Mouse (Mus musculus): ENCODE measurements at regions not wholly inside any gene's neighbourhood (a gene's known extent, or its start where the extent isn't known, plus 50 kb on each side); places are given as distances from the start of the nearest gene placed in this dataset.

- no peak overlapping the region for H3K9ac ChIP-seq (replicated peaks)
- no peaks in the 10 kb centered on the region for H3K9me3 ChIP-seq (ENCODE audit: control insufficient read depth, low read length)
- H3K27ac ChIP-seq: no peak overlapping the region
- WGBS (ENCODE audit: insufficient replicate concordance): 44% methylated on average over 5 of the region's 5 CpGs
- DNase-seq (ENCODE audit: low read depth in 3 of 3, low spot score in 3 of 3) (no peak), ATAC-seq (ENCODE audit: insufficient read depth) (no peak)
- TF ChIP-seq CTCF (IDR thresholded peaks at IDR 0.05; ENCODE audit: low read depth) (no peak), EP300 (IDR thresholded peaks at IDR 0.05; ENCODE audit: low read depth) (no peak)
- H3K36me3 ChIP-seq (replicated peaks; ENCODE audit: control insufficient read depth, insufficient read depth, low read depth): no peaks in the 10 kb centered on the region
- H3K4me3 ChIP-seq (ENCODE audit: insufficient read depth in 1 of 2, low read depth in 2 of 2, low read length in 2 of 2): no peak overlapping the region
- H3K4me1 ChIP-seq (replicated peaks; ENCODE audit: control insufficient read depth in 2 of 2, insufficient read depth in 2 of 2, low read length in 1 of 2): no peaks in the 10 kb centered on the region
- H3K4me2 ChIP-seq (ENCODE audit: low read depth): no peak overlapping the region
- H3K27me3 ChIP-seq (ENCODE audit: control insufficient read depth, insufficient read depth, low read length): no peaks in the 10 kb centered on the region
These were observed 579.5 kb downstream of the Insc start for GRCm38 (mm10) chr7:115322989-115323388.

GRCm38 (mm10) chr7:115328300-115328699 is 584.8 kb downstream of the Insc start:
- 52% methylated on average over 3 of the region's 3 CpGs for WGBS (ENCODE audit: insufficient replicate concordance)
- no peaks in the 10 kb centered on the region for H3K36me3 ChIP-seq (replicated peaks; ENCODE audit: control insufficient read depth, insufficient read depth, low read depth)
- no peak overlapping the region for H3K27ac ChIP-seq
- H3K4me3 ChIP-seq (ENCODE audit: insufficient read depth in 1 of 2, low read depth in 2 of 2, low read length in 2 of 2): no peak overlapping the region
- no peak overlapping the region for H3K4me2 ChIP-seq (ENCODE audit: low read depth)
- H3K9me3 ChIP-seq (ENCODE audit: control insufficient read depth, low read length): no peaks in the 10 kb centered on the region
- ATAC-seq (ENCODE audit: insufficient read depth) (no peak), DNase-seq (ENCODE audit: low read depth in 3 of 3, low spot score in 3 of 3) (no peak)
- no peak overlapping the region for H3K9ac ChIP-seq (replicated peaks)
- H3K27me3 ChIP-seq (ENCODE audit: control insufficient read depth, insufficient read depth, low read length): no peaks in the 10 kb centered on the region
- H3K4me1 ChIP-seq (replicated peaks; ENCODE audit: control insufficient read depth in 2 of 2, insufficient read depth in 2 of 2, low read length in 1 of 2): no peaks in the 10 kb centered on the region
- TF ChIP-seq EP300 (IDR thresholded peaks at IDR 0.05; ENCODE audit: low read depth) (no peak), CTCF (IDR thresholded peaks at IDR 0.05; ENCODE audit: low read depth) (no peak)

GRCm38 (mm10) chr7:115331698-115332097 is 588.2 kb downstream of the Insc start:
- Histone ChIP-seq H3K4me3 (ENCODE audit: insufficient read depth in 1 of 2, low read depth in 2 of 2, low read length in 2 of 2) (no peak overlapping the region), H3K9me3 (ENCODE audit: control insufficient read depth, low read length) (no peaks in the 10 kb centered on the region), H3K4me2 (ENCODE audit: low read depth) (no peak overlapping the region), H3K9ac (replicated peaks) (no peak overlapping the region), H3K27ac (no peak overlapping the region), H3K27me3 (ENCODE audit: control insufficient read depth, insufficient read depth, low read length) (no peaks in the 10 kb centered on the region), H3K4me1 (replicated peaks; ENCODE audit: control insufficient read depth in 2 of 2, insufficient read depth in 2 of 2, low read length in 1 of 2) (no peaks in the 10 kb centered on the region), H3K36me3 (replicated peaks; ENCODE audit: control insufficient read depth, insufficient read depth, low read depth) (no peaks in the 10 kb centered on the region)
- no peak for ATAC-seq (ENCODE audit: insufficient read depth)
- DNase-seq (ENCODE audit: low read depth in 3 of 3, low spot score in 3 of 3): no peak
- no peak for TF ChIP-seq EP300 (IDR thresholded peaks at IDR 0.05; ENCODE audit: low read depth)
- TF ChIP-seq CTCF (IDR thresholded peaks at IDR 0.05; ENCODE audit: low read depth): no peak
- WGBS (ENCODE audit: insufficient replicate concordance): 38% methylated on average over 1 of the region's 1 CpGs

GRCm38 (mm10) chr7:115333046-115333577 is 589.6 kb downstream of the Insc start:
- H3K4me2 ChIP-seq (ENCODE audit: low read depth): no peak overlapping the region
- H3K27me3 ChIP-seq (ENCODE audit: control insufficient read depth, insufficient read depth, low read length): no peaks in the 10 kb centered on the region
- no peak overlapping the region for H3K9ac ChIP-seq (replicated peaks)
- H3K9me3 ChIP-seq (ENCODE audit: control insufficient read depth, low read length): no peaks in the 10 kb centered on the region
- WGBS (ENCODE audit: insufficient replicate concordance): 48% methylated on average over 1 of the region's 1 CpGs
- ATAC-seq (ENCODE audit: insufficient read depth): no peak
- TF ChIP-seq CTCF (IDR thresholded peaks at IDR 0.05; ENCODE audit: low read depth) (no peak), EP300 (IDR thresholded peaks at IDR 0.05; ENCODE audit: low read depth) (no peak)
- no peak overlapping the region for H3K27ac ChIP-seq
- H3K36me3 ChIP-seq (replicated peaks; ENCODE audit: control insufficient read depth, insufficient read depth, low read depth): no peaks in the 10 kb centered on the region
- no peaks in the 10 kb centered on the region for H3K4me1 ChIP-seq (replicated peaks; ENCODE audit: control insufficient read depth in 2 of 2, insufficient read depth in 2 of 2, low read length in 1 of 2)
- no peak overlapping the region for H3K4me3 ChIP-seq (ENCODE audit: insufficient read depth in 1 of 2, low read depth in 2 of 2, low read length in 2 of 2)
- no peak for DNase-seq (ENCODE audit: low read depth in 3 of 3, low spot score in 3 of 3)

GRCm38 (mm10) chr7:115335051-115335450 is 591.6 kb downstream of the Insc start:
- ATAC-seq (ENCODE audit: insufficient read depth): no peak

More at GRCm38 (mm10) chr7:115335051-115335450, 591.6 kb downstream of the Insc start:
- no peak for DNase-seq (ENCODE audit: low read depth in 3 of 3, low spot score in 3 of 3)
- Histone ChIP-seq H3K9me3 (ENCODE audit: control insufficient read depth, low read length) (no peaks in the 10 kb centered on the region), H3K27me3 (ENCODE audit: control insufficient read depth, insufficient read depth, low read length) (no peaks in the 10 kb centered on the region), H3K4me2 (ENCODE audit: low read depth) (no peak overlapping the region), H3K4me1 (replicated peaks; ENCODE audit: control insufficient read depth in 2 of 2, insufficient read depth in 2 of 2, low read length in 1 of 2) (no peaks in the 10 kb centered on the region), H3K9ac (replicated peaks) (no peak overlapping the region), H3K27ac (no peak overlapping the region), H3K36me3 (replicated peaks; ENCODE audit: control insufficient read depth, insufficient read depth, low read depth) (no peaks in the 10 kb centered on the region), H3K4me3 (ENCODE audit: insufficient read depth in 1 of 2, low read depth in 2 of 2, low read length in 2 of 2) (no peak overlapping the region)
- TF ChIP-seq EP300 (IDR thresholded peaks at IDR 0.05; ENCODE audit: low read depth) (no peak), CTCF (IDR thresholded peaks at IDR 0.05; ENCODE audit: low read depth) (no peak)
- WGBS (ENCODE audit: insufficient replicate concordance): 69% methylated on average over 3 of the region's 3 CpGs
